Mouse (Mus musculus): Measurements from ENCODE around the gene Krt16.

GRCm38 (mm10) chr11:100255514-100255913 is 6.8 kb upstream of the Krt16 start:
- no peak for TF ChIP-seq RAD21 (IDR thresholded peaks at IDR 0.05; ENCODE audit: low read depth, low read length)
- TF ChIP-seq CTCF (IDR thresholded peaks at IDR 0.05 in 2 of 3, conservative IDR thresholded peaks at IDR 0.05 in 1 of 3; ENCODE audit: control insufficient read depth in 1 of 3, insufficient read depth in 1 of 3, low read depth in 2 of 3, low read length in 3 of 3, poor library complexity in 1 of 3, severe bottlenecking in 1 of 3): no peak
- TF ChIP-seq SMC3 (IDR thresholded peaks at IDR 0.05; ENCODE audit: low read depth, low read length): no peak
- TF ChIP-seq MAFK (IDR thresholded peaks at IDR 0.05; ENCODE audit: borderline replicate concordance, low read depth, low read length): no peak
- TF ChIP-seq GATA1 (IDR thresholded peaks at IDR 0.05; ENCODE audit: low read depth, low read length): no peak
- TF ChIP-seq EP300 (IDR thresholded peaks at IDR 0.05; ENCODE audit: low read depth in 1 of 2, low read length in 2 of 2): no peak
